Mouse (Mus musculus): ENCODE measurements around the gene Apc2. TPM values are rescaled to one million over a fixed set of nuclear protein-coding genes. Genes with fewer than 3 reads are reported as not detected.

Gene Apc2
- total RNA-seq, 1 experiment from 2014 or later = 0.30 TPM

Other genes starting within 250 kb of the Apc2 start
- 306 and 388 TPM in 2 replicates for gene Gpx4, start 248.8 kb upstream of the Apc2 start, total RNA-seq (2017)
- gene Sbno2, start 190.4 kb upstream of the Apc2 start, total RNA-seq (2017) = 26.4 and 32.1 TPM in 2 replicates
- gene Stk11, start 180.2 kb upstream of the Apc2 start, total RNA-seq (2017) = 106 and 153 TPM in 2 replicates
- gene Atp5d, start 157.3 kb upstream of the Apc2 start, total RNA-seq (2017) = 27.9 and 29.8 TPM in 2 replicates
- gene Cbarp, start 155.1 kb upstream of the Apc2 start, total RNA-seq (2017) = 2.2 and 2.4 TPM in 2 replicates
- 19.4 and 20.2 TPM in 2 replicates for gene Midn, start 147.7 kb upstream of the Apc2 start, total RNA-seq (2017)
- 93.6 and 143 TPM in 2 replicates for gene Cirbp, start 130.0 kb upstream of the Apc2 start, total RNA-seq (2017)
- 9.1 and 26.2 TPM in 2 replicates for gene 1600002K03Rik, start 123.0 kb upstream of the Apc2 start, total RNA-seq (2017)
- gene Efna2, start 116.5 kb upstream of the Apc2 start, total RNA-seq (2017) = not detected in 2 replicates
- gene Mum1, start 69.5 kb upstream of the Apc2 start, total RNA-seq (2017) = 43.0 and 47.5 TPM in 2 replicates
- 79.6 and 101 TPM in 2 replicates for gene Ndufs7, start 46.9 kb upstream of the Apc2 start, total RNA-seq (2017)
- gene Gamt, start 35.0 kb upstream of the Apc2 start, total RNA-seq (2017) = 0.81 and 1.8 TPM in 2 replicates
- gene Dazap1, start 34.5 kb upstream of the Apc2 start, total RNA-seq (2017) = 150 and 329 TPM in 2 replicates
- gene Rps15, start 3.5 kb upstream of the Apc2 start, total RNA-seq (2017) = 2,831 and 3,208 TPM in 2 replicates
- 8.5 and 17.6 TPM in 2 replicates for gene 2310011J03Rik, start 24.6 kb downstream of the Apc2 start, total RNA-seq (2017)
- 2.9 and 3.1 TPM in 2 replicates for gene Pcsk4, start 33.5 kb downstream of the Apc2 start, total RNA-seq (2017)
- 2.1 and 2.9 TPM in 2 replicates for gene Reep6, start 34.0 kb downstream of the Apc2 start, total RNA-seq (2017)
- gene Adamtsl5, start 52.4 kb downstream of the Apc2 start, total RNA-seq (2017) = 0.25 and 0.40 TPM in 2 replicates
- not detected in 2 replicates for gene Plk5, start 60.5 kb downstream of the Apc2 start, total RNA-seq (2017)
- 8.8 and 9.9 TPM in 2 replicates for gene Mex3d, start 91.7 kb downstream of the Apc2 start, total RNA-seq (2017)
- 40.6 and 89.6 TPM in 2 replicates for gene Mbd3, start 103.6 kb downstream of the Apc2 start, total RNA-seq (2017)
- gene Uqcr11, start 110.9 kb downstream of the Apc2 start, total RNA-seq (2017) = 94.4 and 127 TPM in 2 replicates
- gene Tcf3, start 137.7 kb downstream of the Apc2 start, total RNA-seq (2017) = 52.6 and 54.4 TPM in 2 replicates
- not detected in 2 replicates for gene Onecut3, start 198.9 kb downstream of the Apc2 start, total RNA-seq (2017)
- not detected in 2 replicates for gene Atp8b3, start 243.1 kb downstream of the Apc2 start, total RNA-seq (2017)